Mouse (Mus musculus) testis, adult 2 months (tissue): Measurements from ENCODE around the gene Ndufaf3.

Source experiments
- CTCF ChIP-seq: fragments of 200-500 bp; IDR thresholded peaks from 2 replicates; pipeline ENCODE4 v1.5.1; 2012; ENCODE audit warnings: low read depth, mild to moderate bottlenecking, inconsistent platforms, low read length, moderate library complexity; ENCODE audit not compliant: control insufficient read depth, insufficient read depth, insufficient replicate concordance
- POLR2A ChIP-seq: fragments of 200-500 bp; IDR thresholded peaks from 2 replicates; pipeline ENCODE4 v1.6.1; 2012; ENCODE audit warnings: low read depth, mild to moderate bottlenecking, inconsistent platforms, low read length, moderate library complexity; ENCODE audit not compliant: control insufficient read depth

DNA sequence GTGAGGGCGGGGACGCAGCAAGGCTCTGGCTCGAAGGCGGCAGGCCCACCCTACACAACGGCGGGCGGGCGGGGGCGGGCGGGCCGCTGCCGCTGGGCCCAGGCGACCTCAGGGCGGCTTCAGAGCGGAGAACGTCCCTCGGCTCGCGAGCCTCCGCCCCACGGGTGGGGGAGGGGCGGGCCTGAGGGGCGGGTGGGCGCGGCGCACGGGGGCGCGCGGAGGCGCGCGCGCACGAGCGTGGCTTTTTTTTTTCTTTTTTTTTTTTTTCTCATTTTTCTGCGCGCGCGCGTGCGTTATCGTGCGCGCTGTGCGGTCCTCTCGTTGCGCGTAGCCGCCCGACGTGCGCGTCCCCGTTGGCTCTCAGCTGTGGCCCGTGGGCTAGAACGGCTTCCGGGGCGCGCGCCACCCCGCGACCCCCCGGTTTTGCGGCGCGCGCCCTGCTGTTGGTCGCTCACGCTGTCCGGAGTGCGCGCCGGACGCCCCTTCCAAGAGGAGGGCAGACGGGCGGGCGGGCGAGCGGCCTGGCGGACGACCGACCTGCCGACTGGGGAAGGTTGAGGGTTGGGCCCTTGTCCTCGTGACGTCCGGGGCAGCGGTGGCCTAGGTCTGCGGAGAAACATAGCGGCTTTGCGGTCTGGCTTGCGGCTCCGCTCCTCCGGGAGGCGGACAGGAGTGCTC, 49.8 kb downstream of the Ndufaf3 start:
- TF ChIP-seq CTCF (no peak), POLR2A (peak; percentile 41)
